Mouse (Mus musculus) embryonic facial prominence, embryonic 13.5 days (tissue): ENCODE measurements around the gene Rsrc1. TPM values are rescaled to one million over a fixed set of nuclear protein-coding genes. Genes with fewer than 3 reads are reported as not detected.

Experiments used
- ATAC-seq: fragments of 200-750 bp; cut with Nextera tagmentation; 2 replicates; pipeline ENCODE4 v1.8.0; 2017; ENCODE audit warnings: low read depth; ENCODE audit not compliant: insufficient number of reproducible peaks, insufficient read depth, low FRiP score, low TSS enrichment
- H3K27ac ChIP-seq: fragments of 300-500 bp; sonication (generic); 2 replicates; pipeline ENCODE4 v1.5.1; 2015; ENCODE audit warnings: moderate library complexity, mild to moderate bottlenecking, inconsistent platforms
- H3K27me3 ChIP-seq: fragments of 300-500 bp; sonication (generic); 2 replicates; pipeline ENCODE4 v1.6.1; 2015; ENCODE audit warnings: mild to moderate bottlenecking, inconsistent platforms
- H3K36me3 ChIP-seq: fragments of 300-500 bp; sonication (generic); 2 replicates; pipeline ENCODE4 v1.6.1; 2015; ENCODE audit warnings: mild to moderate bottlenecking, inconsistent platforms
- H3K4me1 ChIP-seq: fragments of 300-500 bp; sonication (generic); 2 replicates; pipeline ENCODE4 v1.6.1; 2015; ENCODE audit warnings: inconsistent platforms
- H3K4me2 ChIP-seq: fragments of 300-500 bp; sonication (generic); 2 replicates; pipeline ENCODE4 v1.6.1; 2015; ENCODE audit warnings: moderate library complexity, mild to moderate bottlenecking, inconsistent platforms
- H3K4me3 ChIP-seq: fragments of 300-500 bp; sonication (generic); 2 replicates; pipeline ENCODE4 v1.5.1; 2015; ENCODE audit warnings: mild to moderate bottlenecking, inconsistent platforms
- H3K9ac ChIP-seq: fragments of 300-500 bp; sonication (generic); 2 replicates; pipeline ENCODE4 v1.6.1; 2015; ENCODE audit warnings: mild to moderate bottlenecking, inconsistent platforms
- H3K9me3 ChIP-seq: fragments of 300-500 bp; sonication (generic); 2 replicates; pipeline ENCODE4 v1.6.1; 2016; ENCODE audit warnings: inconsistent platforms
- WGBS: fragments of 180-500 bp; shearing (Covaris S2); methylation state at CpG from one replicate; pipeline ENCODE4 v1.1.7; 2015; ENCODE audit warnings: mixed read lengths; 5-methylcytosine and 5-hydroxymethylcytosine counted together
- polyA plus RNA-seq: library from polyadenylated mRNA; unstranded; fragments of >200 nt; fragmentation: Nextera tagmentation; extraction: Ambion mirVana; gene quantifications from 2 replicates; pipeline ENCODE4 v1.2.1, GENCODE M21; 2015

The Rsrc1 gene
- polyA plus RNA-seq, 1 experiment from 2014 or later, result 49.7 TPM

DNA sequence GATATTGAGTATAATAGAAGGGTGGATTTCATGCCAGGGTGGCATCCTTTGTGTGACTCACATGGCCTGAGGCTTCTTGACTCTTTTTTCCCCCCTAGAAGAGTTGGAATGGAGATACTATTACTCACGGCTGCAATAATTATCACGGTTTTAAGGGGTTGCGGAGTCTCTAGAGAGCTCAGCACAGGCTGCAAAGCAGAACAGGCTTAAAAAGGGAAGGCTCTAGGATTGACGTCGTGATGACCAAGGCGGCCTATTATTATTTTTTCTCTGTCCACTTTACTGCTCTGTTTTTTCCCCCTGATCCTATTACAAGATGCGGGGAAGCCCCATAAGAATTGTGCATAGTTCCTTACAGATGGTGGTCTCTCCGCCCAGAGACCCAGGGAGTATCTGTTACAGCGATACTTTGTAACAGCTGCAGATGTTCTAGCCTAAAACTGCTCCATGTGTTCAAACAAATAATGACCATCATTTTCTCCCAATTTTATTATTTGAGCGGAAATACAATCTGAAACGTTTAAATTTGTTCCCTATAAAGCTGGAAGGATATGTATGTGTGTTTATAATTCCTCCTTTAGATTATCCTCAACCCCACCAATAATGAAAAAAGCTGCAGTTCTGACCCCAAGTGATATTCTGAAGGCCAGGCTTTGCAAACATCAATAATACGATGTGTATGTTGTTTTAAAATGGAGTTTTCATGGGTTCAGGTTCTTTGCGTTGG is 4.1 kb upstream of the Rsrc1 start:
- ATAC-seq, result no peak
- Histone ChIP-seq H3K4me1 (peaks cover 27% of the 10 kb centered on the region), H3K4me2 (peak overlapping the region; percentile 74), H3K9ac (peak overlapping the region; percentile 87; the same call in 1 of the 2 replicates), H3K9me3 (no peaks in the 10 kb centered on the region), H3K36me3 (0 out of 2 replicates have a peak, but pooled peaks cover 3% of the 10 kb centered on the region), H3K27me3 (peaks cover 87% of the 10 kb centered on the region), H3K27ac (peak overlapping the region; percentile 33; the same call in 1 of the 2 replicates), H3K4me3 (peak overlapping the region; percentile 63)
- WGBS, result 9% methylated on average over 13 of the region's 13 CpGs

DNA sequence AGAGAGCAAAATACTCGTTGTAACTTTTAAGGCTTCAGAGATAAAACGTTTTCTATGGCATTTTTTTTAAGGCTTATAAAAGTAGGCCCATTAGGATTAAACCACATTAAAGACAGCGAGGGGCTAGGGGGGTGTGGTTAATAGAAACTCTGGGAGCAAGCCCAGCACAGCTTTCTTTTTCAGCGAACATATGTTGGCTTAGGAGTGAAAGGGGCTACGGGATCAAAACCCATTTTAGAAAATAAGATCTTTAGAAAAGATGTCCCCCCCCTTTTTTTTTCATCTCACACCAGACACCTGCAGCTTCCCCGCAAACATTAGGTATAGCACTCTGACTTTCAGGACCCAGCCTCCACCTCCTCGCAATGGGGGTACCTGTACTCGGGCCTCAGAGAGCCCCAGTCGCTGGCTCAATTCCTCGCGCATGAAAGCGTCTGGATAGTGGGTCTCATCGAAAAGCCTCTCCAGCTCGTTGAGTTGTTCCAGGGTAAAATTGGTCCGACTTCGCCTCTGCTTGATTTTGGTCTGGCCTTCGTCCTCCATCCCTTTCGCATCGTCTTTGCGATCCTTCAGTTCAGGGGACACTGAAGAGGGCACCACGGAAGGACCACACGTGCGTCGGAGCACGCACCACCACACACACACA is 3.3 kb upstream of the Rsrc1 start:
- ATAC-seq, result no peak
- H3K27me3 ChIP-seq, result peaks cover 88% of the 10 kb centered on the region
- peaks cover 30% of the 10 kb centered on the region for H3K4me1 ChIP-seq
- peak overlapping the region; percentile 74 for H3K4me2 ChIP-seq
- peak overlapping the region; percentile 87 for H3K9ac ChIP-seq
- peak overlapping the region; percentile 63 for H3K4me3 ChIP-seq
- H3K36me3 ChIP-seq, result 0 out of 2 replicates have a peak, but pooled peaks cover 3% of the 10 kb centered on the region
- 2% methylated on average over 25 of the region's 25 CpGs for WGBS
- H3K27ac ChIP-seq, result peak overlapping the region; percentile 73; the same call in 1 of the 2 replicates
- no peaks in the 10 kb centered on the region for H3K9me3 ChIP-seq

DNA sequence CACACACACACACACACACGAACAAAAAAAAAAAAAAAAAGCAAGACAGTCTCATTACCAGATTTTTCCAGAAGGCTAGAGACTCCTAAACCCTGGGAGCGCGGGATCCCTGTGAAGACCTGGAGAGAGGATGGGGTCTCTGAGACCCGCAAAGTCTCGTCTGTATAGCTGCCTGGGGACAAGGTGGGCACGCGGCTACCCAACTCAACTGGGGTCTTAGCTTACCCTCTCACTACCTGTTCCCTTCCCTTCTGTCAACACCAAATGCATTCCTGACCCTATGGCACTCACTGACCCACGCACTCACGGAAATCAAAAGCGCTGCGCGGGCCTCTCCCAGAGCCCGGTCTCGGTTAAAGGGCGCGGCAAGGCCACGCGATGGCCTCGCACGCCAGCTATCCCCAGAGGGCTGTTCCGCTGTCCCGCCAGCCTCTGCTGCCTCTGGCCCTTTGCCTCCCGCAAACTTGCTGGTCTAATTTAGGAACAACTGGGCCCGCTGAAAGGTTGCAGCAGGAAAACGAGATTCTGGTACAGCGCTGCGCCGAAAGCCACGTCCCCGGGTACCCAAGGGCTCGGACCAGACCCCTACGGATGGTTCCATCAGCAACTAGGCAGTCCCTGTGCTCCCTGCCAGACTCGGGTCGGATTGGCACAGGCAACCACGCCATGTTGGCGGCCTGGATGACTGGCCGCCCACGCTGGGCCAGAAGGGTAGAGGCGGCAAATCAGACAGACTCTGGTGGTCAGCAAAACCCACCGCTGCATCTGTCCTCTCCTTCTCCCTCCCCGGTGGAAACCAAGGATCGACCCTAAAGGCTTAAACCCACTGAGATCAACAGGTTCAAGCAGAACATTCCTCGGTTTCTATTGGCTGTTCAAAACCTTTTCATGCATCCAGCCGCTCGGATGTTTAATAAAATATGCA is 2.5 kb upstream of the Rsrc1 start:
- H3K27ac ChIP-seq, result peak overlapping the region; percentile 73
- H3K4me2 ChIP-seq, result peak overlapping the region; percentile 74
- H3K36me3 ChIP-seq, result 0 out of 2 replicates have a peak, but pooled peaks cover 1% of the 10 kb centered on the region
- peak overlapping the region; percentile 63 for H3K4me3 ChIP-seq
- 2% methylated on average over 45 of the region's 45 CpGs for WGBS
- ATAC-seq, result no peak
- H3K9me3 ChIP-seq, result no peaks in the 10 kb centered on the region
- H3K27me3 ChIP-seq, result peaks cover 83% of the 10 kb centered on the region
- H3K4me1 ChIP-seq, result peaks cover 24% of the 10 kb centered on the region
- peak overlapping the region; percentile 87 for H3K9ac ChIP-seq

DNA sequence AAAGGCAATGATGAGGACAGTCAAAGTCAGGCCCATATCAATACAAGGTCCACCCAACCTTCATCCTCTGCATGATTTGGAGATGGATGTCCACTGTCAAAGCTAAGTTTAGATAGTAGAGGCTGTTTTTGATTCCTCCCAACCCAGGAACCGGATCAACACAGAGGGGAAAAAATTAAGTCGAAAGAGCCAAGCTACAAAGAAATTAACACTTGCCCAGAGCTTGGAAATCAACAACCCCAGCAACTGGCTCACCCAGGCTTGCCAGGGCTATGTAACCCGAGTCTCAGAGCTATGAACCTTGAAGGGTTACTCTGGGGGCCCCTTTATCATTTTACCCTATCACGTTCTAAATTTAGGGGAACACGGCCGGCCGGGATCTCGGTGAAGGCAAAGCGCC is 1.7 kb upstream of the Rsrc1 start:
- H3K9me3 ChIP-seq, result no peaks in the 10 kb centered on the region
- no peak for ATAC-seq
- peak overlapping the region; percentile 63 for H3K4me3 ChIP-seq
- H3K27ac ChIP-seq, result peak overlapping the region; percentile 73
- H3K36me3 ChIP-seq, result no peaks in the 10 kb centered on the region
- 2% methylated on average over 9 of the region's 9 CpGs for WGBS
- H3K27me3 ChIP-seq, result peaks cover 82% of the 10 kb centered on the region
- H3K9ac ChIP-seq, result peak overlapping the region; percentile 87
- peaks cover 22% of the 10 kb centered on the region for H3K4me1 ChIP-seq
- peak overlapping the region; percentile 74 for H3K4me2 ChIP-seq

DNA sequence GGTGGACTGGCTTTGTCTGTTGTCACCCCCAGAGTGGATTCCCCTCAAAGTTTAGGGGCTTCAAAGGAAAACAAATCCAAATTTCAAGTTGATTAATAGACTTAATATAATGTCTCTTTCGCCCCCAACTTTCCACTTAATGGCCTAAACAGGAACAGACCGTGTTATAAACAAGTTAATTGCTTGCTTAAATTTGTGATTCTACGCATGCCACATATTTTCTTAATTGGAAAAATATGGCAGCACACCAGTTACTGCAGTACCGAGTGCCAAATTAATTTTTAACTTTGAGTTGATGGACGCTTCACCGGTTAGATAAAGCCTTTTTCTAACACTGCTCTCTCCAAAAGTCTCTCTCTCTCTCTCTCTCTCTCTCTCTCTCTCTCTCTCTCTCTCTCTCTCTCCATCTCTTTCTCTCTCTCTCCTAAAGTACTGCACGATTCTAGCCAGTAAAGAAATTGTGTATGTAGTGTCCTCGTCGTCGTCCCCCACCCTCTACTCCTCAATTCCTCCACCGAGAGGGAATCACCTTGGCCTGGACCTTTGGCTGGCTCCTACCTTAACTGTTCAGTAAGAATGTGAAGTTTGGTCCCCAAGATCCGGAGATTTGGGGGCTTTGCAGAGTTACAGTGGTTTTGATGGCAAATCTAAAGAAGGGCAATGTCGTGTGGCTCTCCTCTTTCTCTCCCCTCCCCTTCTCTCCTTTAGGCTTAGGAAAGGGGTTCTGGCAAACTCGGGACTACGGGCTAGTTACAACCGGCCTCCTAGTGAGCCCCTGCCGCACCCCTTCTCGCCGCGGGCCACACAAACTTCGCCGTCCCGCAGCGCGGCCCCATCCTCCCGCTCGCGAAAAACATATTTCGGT is 847 bp upstream of the Rsrc1 start:
- under 1% methylated on average over 29 of the region's 29 CpGs for WGBS
- no peak for ATAC-seq
- peak overlapping the region; percentile 63 for H3K4me3 ChIP-seq
- peaks cover 22% of the 10 kb centered on the region for H3K4me1 ChIP-seq
- H3K27ac ChIP-seq, result peak overlapping the region; percentile 93
- peak overlapping the region; percentile 74 for H3K4me2 ChIP-seq
- no peaks in the 10 kb centered on the region for H3K36me3 ChIP-seq
- H3K9ac ChIP-seq, result peak overlapping the region; percentile 87
- no peaks in the 10 kb centered on the region for H3K9me3 ChIP-seq
- peaks cover 73% of the 10 kb centered on the region for H3K27me3 ChIP-seq

DNA sequence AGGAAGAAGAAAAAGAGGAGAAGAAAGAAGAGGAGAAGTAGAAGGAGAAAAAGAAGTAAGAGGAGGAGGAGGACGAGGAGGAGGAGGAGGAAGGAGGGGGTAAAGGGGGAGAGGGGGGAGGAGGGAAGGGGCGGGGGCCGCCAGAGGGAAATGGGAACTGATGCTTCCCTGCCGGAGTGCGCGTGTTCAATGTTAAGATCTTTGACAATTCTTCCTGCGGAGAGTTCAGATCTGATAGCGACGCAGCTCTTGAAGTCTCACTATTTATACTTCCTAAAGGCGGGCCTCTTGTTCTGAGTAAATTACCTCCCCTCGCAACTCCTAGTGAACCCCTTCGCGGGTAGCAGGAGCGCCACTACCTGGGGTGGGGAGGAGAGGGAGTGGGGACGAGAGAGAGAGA is 516 bp downstream of the Rsrc1 start, which contains the start of gene Shox2:
Gene Shox2 (minus strand): TSS at position 66 of the 400 bp plus-strand sequence.
- Histone ChIP-seq H3K36me3 (no peaks in the 10 kb centered on the region), H3K4me3 (peak within 1 kb of the TSS; percentile 63), H3K4me2 (peak within 1 kb of the TSS; percentile 74), H3K27me3 (peaks cover 66% of the 10 kb centered on the region), H3K4me1 (peaks cover 27% of the 10 kb centered on the region), H3K9ac (peak within 1 kb of the TSS; percentile 87), H3K27ac (peak within 1 kb of the TSS; percentile 93), H3K9me3 (no peaks in the 10 kb centered on the region)
- WGBS, result under 1% methylated on average over 13 of the region's 15 CpGs
- no peak for ATAC-seq

DNA sequence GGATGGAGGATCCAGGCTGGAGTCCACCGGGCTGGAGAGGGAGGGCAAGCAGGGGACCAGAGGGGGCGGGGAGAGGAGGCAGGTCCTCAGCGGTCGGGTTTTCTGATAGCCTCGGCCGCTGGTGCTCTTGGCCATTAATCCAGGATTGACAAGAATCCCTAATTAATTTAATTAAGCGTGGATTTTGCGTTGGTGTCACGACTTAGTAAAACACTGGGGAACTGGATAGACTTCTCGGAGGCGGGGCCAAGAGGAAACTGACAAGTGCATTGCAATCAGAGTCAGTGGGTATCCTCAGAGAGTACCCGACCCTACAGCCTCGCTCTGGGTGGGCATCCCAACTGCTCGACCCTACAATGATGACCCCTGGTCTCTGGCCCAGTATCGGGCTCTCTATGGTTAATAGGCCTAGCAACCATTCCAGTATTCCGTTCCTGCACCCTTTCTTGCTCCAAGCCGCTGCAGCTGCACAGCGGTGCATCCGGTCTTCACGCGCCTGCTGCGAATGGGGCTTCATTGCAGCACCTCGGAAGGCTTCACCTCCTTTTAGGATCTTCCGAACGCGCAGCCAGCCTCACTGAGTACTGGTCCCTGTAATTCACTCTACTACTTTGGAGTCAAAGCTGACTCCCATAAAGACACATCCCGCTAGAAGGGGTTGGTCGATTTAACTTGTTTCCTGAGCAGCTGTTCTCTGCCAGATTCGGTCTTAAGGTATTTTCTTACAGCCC is 1.2 kb downstream of the Rsrc1 start:
- Histone ChIP-seq H3K9me3 (no peaks in the 10 kb centered on the region), H3K27me3 (peaks cover 59% of the 10 kb centered on the region), H3K4me2 (peak overlapping the region; percentile 74), H3K27ac (peak overlapping the region; percentile 93), H3K4me1 (peaks cover 27% of the 10 kb centered on the region), H3K4me3 (peak overlapping the region; percentile 63), H3K36me3 (no peaks in the 10 kb centered on the region), H3K9ac (peak overlapping the region; percentile 87)
- WGBS, result under 1% methylated on average over 29 of the region's 29 CpGs
- ATAC-seq, result no peak

DNA sequence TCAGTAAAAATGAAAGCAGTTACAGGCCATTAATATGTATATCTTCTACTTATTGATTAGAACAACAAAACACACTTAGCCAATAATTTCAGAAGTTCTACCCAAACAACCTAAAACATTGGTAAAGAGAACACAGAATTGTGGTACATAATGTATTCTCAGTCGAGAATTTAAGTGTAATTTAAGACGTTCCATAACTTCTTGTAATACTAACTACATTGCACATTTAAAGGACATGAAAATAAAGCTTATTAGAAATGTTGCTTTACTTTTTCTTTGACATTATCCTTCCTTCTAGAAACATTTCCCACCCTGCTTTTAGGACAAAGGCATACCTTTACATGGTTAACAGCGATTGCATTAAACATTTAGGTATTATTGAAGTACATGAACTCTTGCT is 2.3 kb downstream of the Rsrc1 start:
- H3K9ac ChIP-seq, result no peak overlapping the region
- H3K4me3 ChIP-seq, result no peak overlapping the region
- H3K4me2 ChIP-seq, result no peak overlapping the region
- no peaks in the 10 kb centered on the region for H3K9me3 ChIP-seq
- H3K36me3 ChIP-seq, result no peaks in the 10 kb centered on the region
- WGBS, result 14% methylated on average over 3 of the region's 3 CpGs
- peaks cover 27% of the 10 kb centered on the region for H3K4me1 ChIP-seq
- no peak for ATAC-seq
- peaks cover 48% of the 10 kb centered on the region for H3K27me3 ChIP-seq
- no peak overlapping the region for H3K27ac ChIP-seq

DNA sequence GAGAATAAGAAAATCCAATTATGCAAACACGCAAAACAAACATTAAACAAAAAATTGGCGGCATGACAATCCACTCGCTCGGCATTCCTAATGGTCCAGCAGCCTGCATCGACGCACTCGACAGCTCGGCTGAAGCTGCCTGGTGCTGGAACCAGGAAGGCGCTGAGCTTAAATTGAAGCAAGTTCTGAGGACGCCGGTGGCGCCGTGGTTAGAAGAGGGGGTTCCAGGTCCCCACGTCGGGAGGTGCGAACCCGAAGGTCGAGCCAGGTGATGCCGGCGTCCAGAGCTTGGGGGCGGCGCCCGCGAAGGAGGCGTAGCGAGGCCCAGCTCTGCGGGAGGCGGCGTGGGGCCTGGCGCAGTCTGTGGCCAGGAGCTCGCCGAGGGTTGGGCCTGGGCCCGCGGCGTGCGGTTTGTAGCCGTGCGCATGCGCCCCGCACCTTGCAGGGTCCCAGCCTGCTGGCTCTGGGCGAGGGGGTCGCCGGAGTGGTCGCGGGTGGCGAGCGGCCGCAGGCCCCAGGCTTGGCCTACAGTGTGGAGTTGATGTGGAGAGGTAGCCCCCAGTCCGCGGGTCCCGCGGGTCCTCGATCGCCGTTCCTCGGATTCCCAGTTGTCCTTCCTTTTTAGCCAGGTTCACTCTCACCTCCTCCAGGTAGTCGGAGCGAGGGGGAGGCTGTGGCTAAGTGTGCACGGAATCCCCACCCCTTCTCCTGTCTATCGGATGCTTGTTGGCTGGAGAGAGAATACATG is 4.5 kb downstream of the Rsrc1 start:
- H3K4me2 ChIP-seq, result peak overlapping the region; percentile 70
- H3K9ac ChIP-seq, result peak overlapping the region; percentile 86
- H3K27ac ChIP-seq, result peak overlapping the region; percentile 69
- H3K36me3 ChIP-seq, result no peaks in the 10 kb centered on the region
- ATAC-seq, result peak; percentile 87
- peak overlapping the region; percentile 85 for H3K4me3 ChIP-seq
- H3K27me3 ChIP-seq, result peaks cover 27% of the 10 kb centered on the region
- WGBS, result under 1% methylated on average over 60 of the region's 60 CpGs
- H3K4me1 ChIP-seq, result peaks cover 17% of the 10 kb centered on the region
- H3K9me3 ChIP-seq, result no peaks in the 10 kb centered on the region

DNA sequence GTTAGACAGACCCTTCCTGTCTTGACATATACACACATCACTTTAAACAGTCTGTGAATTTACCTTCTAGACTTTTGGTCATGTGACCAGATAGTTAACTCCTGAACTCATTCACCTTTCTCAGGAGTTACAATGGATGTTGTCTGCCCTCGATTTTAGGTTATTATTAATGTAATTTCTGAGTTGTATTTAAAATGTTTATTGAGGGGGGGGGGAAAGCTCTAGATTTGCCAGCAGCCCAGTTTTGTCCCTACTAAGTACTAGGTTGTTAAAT is 5.0 kb downstream of the Rsrc1 start:
- Histone ChIP-seq H3K4me2 (peak overlapping the region; percentile 70), H3K4me1 (peaks cover 12% of the 10 kb centered on the region), H3K9ac (peak overlapping the region; percentile 86), H3K36me3 (no peaks in the 10 kb centered on the region), H3K27me3 (peaks cover 22% of the 10 kb centered on the region), H3K9me3 (no peaks in the 10 kb centered on the region), H3K4me3 (peak overlapping the region; percentile 85), H3K27ac (no peak overlapping the region)
- 4% methylated on average over 1 of the region's 1 CpGs for WGBS
- no peak for ATAC-seq
